Comparison of ENCODE assay signal across 9 mouse cellular contexts in genomic region chr9:59959276-59959675, GRCm38 (mm10). TPM values are rescaled to one million over a fixed set of nuclear protein-coding genes. Genes with fewer than 3 reads are reported as not detected.
DNase-seq lines count a peak whose midpoint lies in the region; ATAC-seq lines count a peak whose summit lies in the region.
"Had no signal": no experiment of that assay in that cellular context is flagged by ENCODE, and none has a peak within 500 bp of the region (broad histone marks: within the 10 kb centered on the region; RNA-seq: fewer than 3 reads in every experiment).

No protein-coding gene starts in this region.

- H3K27me3 ChIP-seq in limb, embryonic 12.5 days, result no peaks in the 10 kb centered on the region
- no peaks in the 10 kb centered on the region for H3K27me3 ChIP-seq in neural tube, embryonic 11.5 days (ENCODE audit: control insufficient read depth, insufficient read depth, low read length)
- no peaks in the 10 kb centered on the region for H3K27me3 ChIP-seq in stomach, embryonic 16.5 days (ENCODE audit: control insufficient read depth, insufficient read depth, low read length)
- H3K27me3 ChIP-seq: embryonic facial prominence, embryonic 12.5 days had no signal

- H3K36me3 ChIP-seq in limb, embryonic 12.5 days, result no peaks in the 10 kb centered on the region
- H3K36me3 ChIP-seq in neural tube, embryonic 11.5 days (ENCODE audit: control insufficient read depth, insufficient read depth, low read length), result no peaks in the 10 kb centered on the region
- H3K36me3 ChIP-seq in stomach, embryonic 16.5 days (ENCODE audit: control insufficient read depth, insufficient read depth, low read length), result no peaks in the 10 kb centered on the region
- H3K36me3 ChIP-seq: embryonic facial prominence, embryonic 12.5 days had no signal

- peak; percentile 74 for ATAC-seq in limb, embryonic 12.5 days (ENCODE audit: insufficient number of reproducible peaks, insufficient read depth, low FRiP score, low TSS enrichment, low read depth)
- peak; percentile 55; the same call in 1 of the 2 replicates for ATAC-seq in neural tube, embryonic 11.5 days (ENCODE audit: insufficient read depth, low FRiP score, low TSS enrichment)
- peak; percentile 75 for ATAC-seq in stomach, embryonic 16.5 days (ENCODE audit: insufficient read depth, low FRiP score)

- no peak overlapping the region for H3K4me3 ChIP-seq in limb, embryonic 12.5 days (replicated peaks)
- H3K4me3 ChIP-seq in neural tube, embryonic 11.5 days (ENCODE audit: low read depth, low read length), result no peak overlapping the region
- no peak overlapping the region for H3K4me3 ChIP-seq in stomach, embryonic 16.5 days (replicated peaks; ENCODE audit: low read length)
- H3K4me3 ChIP-seq: embryonic facial prominence, embryonic 12.5 days had no signal

- 3% methylated on average over 8 of the region's 8 CpGs for WGBS in limb, embryonic 12.5 days
- WGBS in neural tube, embryonic 11.5 days, result 4% methylated on average over 8 of the region's 8 CpGs
- 2% methylated on average over 8 of the region's 8 CpGs for WGBS in stomach, embryonic 16.5 days

- no peak overlapping the region for H3K27ac ChIP-seq in limb, embryonic 12.5 days
- no peak overlapping the region for H3K27ac ChIP-seq in neural tube, embryonic 11.5 days (ENCODE audit: low read depth, low read length)
- H3K27ac ChIP-seq in stomach, embryonic 16.5 days (ENCODE audit: low read length), result no peak overlapping the region
- H3K27ac ChIP-seq: embryonic facial prominence, embryonic 12.5 days had no signal

- H3K4me1 ChIP-seq in limb, embryonic 12.5 days (replicated peaks), result peaks cover 33% of the 10 kb centered on the region
- no peaks in the 10 kb centered on the region for H3K4me1 ChIP-seq in neural tube, embryonic 11.5 days (ENCODE audit: control insufficient read depth, insufficient read depth, low read length)
- peaks cover 9% of the 10 kb centered on the region for H3K4me1 ChIP-seq in stomach, embryonic 16.5 days (ENCODE audit: control insufficient read depth, insufficient read depth, low read length)

- DNase-seq in 3T3-L1 (ENCODE audit: low read depth, low spot score), result peak; percentile 97
- peak; percentile 89 for DNase-seq in adrenal gland, adult 2 months
- DNase-seq in embryo, embryonic 11.5 days (ENCODE audit: low read depth, low spot score), result peak; percentile 93
- DNase-seq in heart, adult 18-20 months, result peak; percentile 78 to 84
- DNase-seq in kidney, adult 8-10 months, result peak; percentile 80 to 86
- DNase-seq in neural tube, embryonic 11.5 days (ENCODE audit: low spot score), result peak; percentile 92

- no peak overlapping the region for H3K9ac ChIP-seq in limb, embryonic 12.5 days (replicated peaks)
- no peak overlapping the region for H3K9ac ChIP-seq in neural tube, embryonic 11.5 days (ENCODE audit: low read length)
- H3K9ac ChIP-seq in stomach, embryonic 16.5 days (ENCODE audit: low read length), result no peak overlapping the region
- H3K9ac ChIP-seq: embryonic facial prominence, embryonic 12.5 days had no signal

- no peak overlapping the region for H3K4me2 ChIP-seq in limb, embryonic 12.5 days
- no peak overlapping the region for H3K4me2 ChIP-seq in neural tube, embryonic 11.5 days (ENCODE audit: low read depth)
- H3K4me2 ChIP-seq in stomach, embryonic 16.5 days (ENCODE audit: low read depth, low read length), result no peak overlapping the region
- H3K4me2 ChIP-seq: embryonic facial prominence, embryonic 12.5 days had no signal

- no peaks in the 10 kb centered on the region for H3K9me3 ChIP-seq in limb, embryonic 12.5 days
- H3K9me3 ChIP-seq in neural tube, embryonic 11.5 days (ENCODE audit: control insufficient read depth, low read length), result no peaks in the 10 kb centered on the region
- no peaks in the 10 kb centered on the region for H3K9me3 ChIP-seq in stomach, embryonic 16.5 days (replicated peaks; ENCODE audit: control insufficient read depth, low read length)
- H3K9me3 ChIP-seq: embryonic facial prominence, embryonic 12.5 days had no signal

RNA-seq across cellular contexts. Expression of gene Nr2e3, which starts 1.2 kb away (rescaled TPM):
- total RNA-seq in adrenal gland, adult 2 months (2021), result not detected
- polyA plus RNA-seq in adrenal gland, adult 2 months (2012; rRNA removed), result not detected in 2 replicates
- total RNA-seq in heart, adult 18-20 months (2021), result not detected
- polyA plus RNA-seq in limb, embryonic 12.5 days (2016; fragmentation: Nextera tagmentation; extraction: Ambion mirVana), result 2.3 and 3.1 TPM in 2 replicates
- not detected in 2 replicates for polyA plus RNA-seq in neural tube, embryonic 11.5 days (2014; fragmentation: Nextera tagmentation; extraction: Ambion mirVana)
- polyA plus RNA-seq in stomach, embryonic 16.5 days (2015; fragmentation: Nextera tagmentation; extraction: Ambion mirVana), result 1.7 and 3.1 TPM in 2 replicates
